Mouse (Mus musculus): ENCODE results near the gene 1700020D05Rik. TPM values are rescaled to one million over a fixed set of nuclear protein-coding genes. Genes with fewer than 3 reads are reported as not detected.
A peak's percentile ranks its signal among the peaks of the same experiment; 100 is the strongest.

The 1700020D05Rik gene
- polyA plus RNA-seq, 1 experiment from 2014 or later, result 0.25 TPM

DNA sequence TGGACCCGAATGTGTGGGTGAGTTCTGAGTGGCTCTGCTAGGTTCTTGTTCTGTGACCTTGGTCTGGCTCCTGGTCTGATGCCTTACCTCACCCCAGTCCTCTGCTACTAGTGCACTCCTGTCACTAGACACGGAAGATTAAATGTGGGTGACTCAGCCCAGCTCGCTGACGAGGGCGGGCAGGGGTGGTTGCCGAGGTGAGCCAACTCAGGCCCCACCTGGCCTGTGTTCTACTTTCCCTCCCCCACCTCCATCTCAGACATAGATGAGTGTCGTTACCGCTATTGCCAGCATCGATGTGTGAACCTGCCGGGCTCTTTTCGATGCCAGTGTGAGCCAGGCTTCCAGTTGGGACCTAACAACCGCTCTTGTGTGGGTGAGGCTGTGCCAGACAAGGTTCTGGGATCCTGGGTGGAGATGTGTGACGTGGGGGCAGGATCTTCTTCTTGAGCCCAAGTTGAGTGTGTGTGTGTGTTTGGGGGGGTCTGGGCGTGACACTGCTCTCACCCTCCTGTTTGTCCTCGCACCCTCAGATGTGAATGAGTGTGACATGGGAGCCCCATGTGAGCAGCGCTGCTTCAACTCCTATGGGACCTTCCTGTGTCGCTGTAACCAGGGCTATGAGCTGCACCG is 25.8 kb downstream of the 1700020D05Rik start:
- Histone ChIP-seq H3K4me1 (peaks cover 38% of the 10 kb centered on the region), H3K36me3 (peaks cover 67% of the 10 kb centered on the region), H3K4me3 (no peak overlapping the region), H3K27me3 (ENCODE audit: insufficient read depth, poor library complexity, severe bottlenecking) (no peaks in the 10 kb centered on the region), H3K9me3 (no peaks in the 10 kb centered on the region), H3K27ac (no peak overlapping the region)
- WGBS, result 89% methylated on average over 18 of the region's 18 CpGs
- DNase-seq (ENCODE audit: low spot score), result no peak

DNA sequence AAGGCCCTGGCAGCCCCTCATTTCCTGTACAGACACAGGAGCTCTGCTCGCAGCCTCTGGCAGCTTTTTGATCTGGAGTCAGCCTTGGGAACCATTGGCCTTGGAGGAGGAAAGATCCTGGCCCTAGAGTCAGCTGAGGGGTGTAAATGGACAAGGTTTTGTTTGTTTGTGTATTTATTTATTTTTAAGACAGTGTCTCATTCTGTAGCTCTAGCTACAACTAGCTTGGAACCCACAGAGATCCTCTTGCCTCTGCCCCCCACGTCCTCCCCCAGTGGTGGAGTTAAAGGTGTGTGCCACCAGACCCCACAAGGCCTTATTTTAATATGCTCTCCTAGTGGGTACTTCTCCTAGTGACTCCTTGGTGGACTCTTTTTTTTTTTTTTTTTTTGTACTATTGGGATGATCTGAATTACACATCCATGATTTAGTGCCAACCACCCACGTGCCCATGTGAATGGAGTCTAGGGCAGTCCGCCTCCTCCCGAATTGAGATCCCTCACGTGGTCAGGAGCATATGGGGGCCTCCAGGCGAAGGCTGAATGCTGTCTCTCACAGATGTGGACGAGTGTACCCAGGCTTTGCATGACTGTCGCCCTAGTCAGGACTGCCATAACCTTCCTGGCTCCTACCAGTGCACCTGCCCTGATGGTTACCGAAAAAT is 26.5 kb downstream of the 1700020D05Rik start:
- H3K4me3 ChIP-seq, result no peak overlapping the region
- H3K27ac ChIP-seq, result no peak overlapping the region
- no peak for DNase-seq (ENCODE audit: low spot score)
- H3K36me3 ChIP-seq, result peaks cover 60% of the 10 kb centered on the region
- H3K9me3 ChIP-seq, result no peaks in the 10 kb centered on the region
- 84% methylated on average over 10 of the region's 10 CpGs for WGBS
- H3K4me1 ChIP-seq, result peaks cover 38% of the 10 kb centered on the region
- no peaks in the 10 kb centered on the region for H3K27me3 ChIP-seq (ENCODE audit: insufficient read depth, poor library complexity, severe bottlenecking)

- peaks cover 39% of the 10 kb centered on the region for H3K4me1 ChIP-seq
- no peaks in the 10 kb centered on the region for H3K9me3 ChIP-seq
- H3K4me3 ChIP-seq, result peak overlapping the region; percentile 81
- peaks cover 41% of the 10 kb centered on the region for H3K36me3 ChIP-seq
- no peaks in the 10 kb centered on the region for H3K27me3 ChIP-seq (ENCODE audit: insufficient read depth, poor library complexity, severe bottlenecking)
- WGBS, result 17% methylated on average over 13 of the region's 13 CpGs
- H3K27ac ChIP-seq, result peak overlapping the region; percentile 96
- no peak for DNase-seq (ENCODE audit: low spot score)
Measured at GRCm38 (mm10) chr19:5475069-5475714, 28.4 kb downstream of the 1700020D05Rik start.

- peaks cover 33% of the 10 kb centered on the region for H3K36me3 ChIP-seq
- no peak for DNase-seq (ENCODE audit: low spot score)
- peak overlapping the region; percentile 96 for H3K27ac ChIP-seq
- H3K27me3 ChIP-seq (ENCODE audit: insufficient read depth, poor library complexity, severe bottlenecking), result no peaks in the 10 kb centered on the region
- H3K9me3 ChIP-seq, result no peaks in the 10 kb centered on the region
- H3K4me1 ChIP-seq, result peaks cover 46% of the 10 kb centered on the region
- peak overlapping the region; percentile 81 for H3K4me3 ChIP-seq
- under 1% methylated on average over 46 of the region's 68 CpGs for WGBS
Measured at GRCm38 (mm10) chr19:5474281-5475068, 29.1 kb downstream of the 1700020D05Rik start.

DNA sequence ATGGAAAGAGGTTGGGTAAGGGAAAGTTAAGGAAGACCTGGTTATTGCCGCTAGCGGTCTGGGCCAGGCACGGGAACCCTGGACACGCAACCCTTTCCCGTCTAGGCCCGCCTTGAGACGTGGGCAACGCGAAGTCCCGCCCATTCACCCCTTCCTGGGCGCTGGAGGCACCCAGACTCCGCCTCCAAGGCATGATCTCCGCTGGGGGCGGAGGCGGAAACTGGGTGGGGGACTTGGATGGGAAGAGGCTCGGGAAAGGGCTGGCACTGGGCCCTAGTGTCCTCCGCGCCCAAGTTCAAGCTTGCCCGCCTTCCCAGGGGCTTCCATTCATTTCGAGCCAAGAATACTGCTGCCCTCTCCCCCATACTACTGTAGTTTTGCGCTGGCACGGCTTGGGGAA is 29.9 kb downstream of the 1700020D05Rik start, which contains the start of gene Efemp2:
TSS of gene Efemp2 (plus strand) at position 235 of the 400 bp plus-strand sequence.
- Histone ChIP-seq H3K36me3 (peaks cover 26% of the 10 kb centered on the region), H3K4me3 (peak within 1 kb of the TSS; percentile 81), H3K27me3 (ENCODE audit: insufficient read depth, poor library complexity, severe bottlenecking) (no peaks in the 10 kb centered on the region), H3K9me3 (no peaks in the 10 kb centered on the region), H3K4me1 (peaks cover 54% of the 10 kb centered on the region), H3K27ac (peak within 1 kb of the TSS; percentile 96)
- under 1% methylated on average over 22 of the region's 22 CpGs for WGBS
- DNase-seq (ENCODE audit: low spot score), result peak; percentile 95

GRCm38 (mm10) chr19:5472857-5473256 is 30.7 kb downstream of the 1700020D05Rik start:
- 73% methylated on average over 3 of the region's 3 CpGs for WGBS
- H3K4me3 ChIP-seq, result no peak overlapping the region

DNA sequence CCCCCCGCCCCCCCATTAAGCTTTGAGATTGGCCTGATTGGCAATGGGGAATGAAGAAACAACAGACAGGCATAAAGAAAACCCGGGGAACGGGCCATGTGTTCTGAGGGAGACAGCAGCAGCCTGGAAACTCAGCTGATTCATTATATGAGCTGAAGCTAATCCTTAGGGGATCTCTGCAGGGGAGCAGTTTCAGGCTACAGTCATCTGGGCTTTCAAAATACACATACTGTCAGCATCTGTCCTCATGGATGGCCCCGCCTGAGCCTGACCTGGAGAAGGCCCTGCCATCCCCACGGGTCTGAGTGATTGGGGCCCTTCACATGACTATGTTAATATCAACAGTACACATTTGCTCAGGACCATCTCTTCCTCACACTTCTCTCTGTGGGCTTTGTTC is 31.7 kb downstream of the 1700020D05Rik start:
- Histone ChIP-seq H3K4me3 (no peak overlapping the region), H3K27me3 (ENCODE audit: insufficient read depth, poor library complexity, severe bottlenecking) (peaks cover 6% of the 10 kb centered on the region; the same call in 1 of the 2 replicates), H3K36me3 (peaks cover 20% of the 10 kb centered on the region), H3K9me3 (no peaks in the 10 kb centered on the region), H3K4me1 (peaks cover 54% of the 10 kb centered on the region), H3K27ac (no peak overlapping the region)
- WGBS, result 51% methylated on average over 5 of the region's 5 CpGs
- DNase-seq (ENCODE audit: low spot score), result no peak

More at GRCm38 (mm10) chr19:5472857-5473256, 30.7 kb downstream of the 1700020D05Rik start:
- H3K9me3 ChIP-seq, result no peaks in the 10 kb centered on the region
- no peak overlapping the region for H3K27ac ChIP-seq
- no peaks in the 10 kb centered on the region for H3K27me3 ChIP-seq (ENCODE audit: insufficient read depth, poor library complexity, severe bottlenecking)
- DNase-seq (ENCODE audit: low spot score), result no peak
- H3K36me3 ChIP-seq, result peaks cover 19% of the 10 kb centered on the region
- peaks cover 55% of the 10 kb centered on the region for H3K4me1 ChIP-seq

DNA sequence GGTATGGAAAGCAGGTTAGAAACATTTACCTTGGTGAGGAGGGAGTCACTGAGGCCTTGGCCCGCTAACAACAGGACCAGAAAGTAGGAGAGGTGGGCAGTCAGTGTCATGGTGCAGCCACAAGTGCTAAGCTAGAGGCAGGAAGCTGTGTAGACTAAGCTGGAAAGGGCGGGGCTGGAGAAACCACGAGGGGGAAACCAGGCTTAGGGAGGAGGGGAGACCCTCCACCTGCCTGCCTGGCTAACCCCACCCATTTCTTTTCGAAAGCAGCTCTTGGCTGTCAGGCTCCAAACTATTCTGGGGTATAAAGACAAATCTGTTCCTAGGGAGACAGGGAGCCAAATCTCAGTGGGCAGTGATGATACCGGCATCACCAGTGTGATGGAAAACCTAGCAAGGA is 35.2 kb downstream of the 1700020D05Rik start, which contains the start of gene Ctsw:
TSS of gene Ctsw (minus strand) at position 134 of the 400 bp plus-strand sequence.
- Histone ChIP-seq H3K36me3 (peaks cover 46% of the 10 kb centered on the region), H3K4me1 (peaks cover 35% of the 10 kb centered on the region), H3K9me3 (no peaks in the 10 kb centered on the region), H3K27ac (0 out of 2 replicates have a peak within 1 kb of the TSS, but pooled peaks have one; percentile 5), H3K4me3 (no peak within 1 kb of the TSS), H3K27me3 (ENCODE audit: insufficient read depth, poor library complexity, severe bottlenecking) (peaks cover 18% of the 10 kb centered on the region)
- DNase-seq (ENCODE audit: low spot score), result no peak
- 55% methylated on average over 5 of the region's 5 CpGs for WGBS

GRCm38 (mm10) chr19:5466916-5467500 is 36.6 kb downstream of the 1700020D05Rik start:
- no peaks in the 10 kb centered on the region for H3K9me3 ChIP-seq
- H3K27ac ChIP-seq, result no peak overlapping the region
- peaks cover 32% of the 10 kb centered on the region for H3K4me1 ChIP-seq
- peaks cover 18% of the 10 kb centered on the region for H3K27me3 ChIP-seq (ENCODE audit: insufficient read depth, poor library complexity, severe bottlenecking)
- H3K36me3 ChIP-seq, result peaks cover 58% of the 10 kb centered on the region
- H3K4me3 ChIP-seq, result no peak overlapping the region
- WGBS, result 90% methylated on average over 6 of the region's 6 CpGs
- DNase-seq (ENCODE audit: low spot score), result no peak

GRCm38 (mm10) chr19:5465037-5465436 is 38.5 kb downstream of the 1700020D05Rik start:
- Histone ChIP-seq H3K27ac (no peak overlapping the region), H3K9me3 (no peaks in the 10 kb centered on the region), H3K36me3 (peaks cover 58% of the 10 kb centered on the region), H3K27me3 (ENCODE audit: insufficient read depth, poor library complexity, severe bottlenecking) (peaks cover 18% of the 10 kb centered on the region), H3K4me1 (peaks cover 37% of the 10 kb centered on the region), H3K4me3 (no peak overlapping the region)
- DNase-seq (ENCODE audit: low spot score), result no peak
- 96% methylated on average over 8 of the region's 8 CpGs for WGBS

- DNase-seq (ENCODE audit: low spot score), result peak; percentile 83
- Histone ChIP-seq H3K36me3 (peaks cover 58% of the 10 kb centered on the region), H3K27me3 (ENCODE audit: insufficient read depth, poor library complexity, severe bottlenecking) (peaks cover 22% of the 10 kb centered on the region), H3K27ac (peak overlapping the region; percentile 87), H3K9me3 (no peaks in the 10 kb centered on the region), H3K4me1 (peaks cover 30% of the 10 kb centered on the region), H3K4me3 (peak overlapping the region; percentile 38)
- 55% methylated on average over 15 of the region's 15 CpGs for WGBS
Measured at GRCm38 (mm10) chr19:5463791-5464562, 39.6 kb downstream of the 1700020D05Rik start.
